Mouse (Mus musculus): Measurements from ENCODE around the gene Rad54l2. TPM values are rescaled to one million over a fixed set of nuclear protein-coding genes. Genes with fewer than 3 reads are reported as not detected.

The Rad54l2 gene
- total RNA-seq (2017), result 16.2 and 21.5 TPM in 2 replicates

- peak; percentile 91 for ATAC-seq (replicated peaks; ENCODE audit: low read depth, poor library complexity, severe bottlenecking)
Measured at GRCm38 (mm10) chr9:106788812-106789321, at the start of gene Rad54l2. Rad54l2 (minus strand) TSS chr9:106789194.

- peak; percentile 70 for ATAC-seq (replicated peaks; ENCODE audit: low read depth, poor library complexity, severe bottlenecking)
Measured at GRCm38 (mm10) chr9:106822381-106823104, 33.5 kb upstream of the Rad54l2 start.

- ATAC-seq (replicated peaks; ENCODE audit: low read depth, poor library complexity, severe bottlenecking), result peak; percentile 89
Measured at GRCm38 (mm10) chr9:106821618-106822380, 32.8 kb upstream of the Rad54l2 start, which contains the start of gene Dcaf1. Dcaf1 (plus strand) TSS chr9:106821874.

GRCm38 (mm10) chr9:106821050-106821617 lies 32.1 kb upstream of the Rad54l2 start:
- ATAC-seq (replicated peaks; ENCODE audit: low read depth, poor library complexity, severe bottlenecking), result no peak

DNA sequence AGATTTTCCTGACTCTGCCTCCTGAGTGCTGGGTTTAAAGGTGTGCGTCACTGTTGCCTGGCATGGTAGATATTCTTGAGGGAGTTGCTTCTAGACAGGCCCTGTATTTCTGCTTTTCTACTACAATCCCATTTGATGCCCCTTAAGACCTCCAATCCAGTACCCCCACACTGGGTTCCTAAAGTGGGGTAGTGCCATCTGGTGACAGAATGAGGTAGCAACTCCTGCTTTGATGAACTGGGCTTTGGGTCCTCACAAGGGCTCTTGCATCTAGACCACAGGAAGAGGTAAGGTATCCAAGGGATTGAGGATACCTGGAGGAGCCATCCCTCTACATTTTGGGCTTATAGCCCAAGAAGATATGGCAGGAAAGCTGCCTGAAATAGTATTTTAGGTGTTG lies 30.2 kb upstream of the Rad54l2 start:
- ATAC-seq (replicated peaks; ENCODE audit: low read depth, poor library complexity, severe bottlenecking), result no peak

DNA sequence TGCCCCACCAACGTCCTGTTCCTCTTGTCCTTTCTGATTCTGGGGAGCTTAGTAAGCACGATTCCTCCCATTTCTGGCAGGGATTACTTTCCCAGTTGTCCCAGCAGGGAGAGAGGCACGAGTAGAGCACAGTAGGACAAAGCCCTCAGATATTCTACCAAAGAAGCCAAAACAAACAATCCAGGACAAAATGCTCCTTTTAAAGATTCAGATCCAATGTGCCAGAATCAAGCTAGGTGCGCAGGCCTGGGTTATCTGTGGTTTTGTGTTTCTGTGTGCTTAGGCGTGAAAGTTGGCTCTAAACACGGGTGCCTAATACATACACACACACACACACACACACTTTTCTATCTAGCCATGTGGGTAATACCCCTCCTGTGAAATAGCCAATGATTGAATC lies 29.2 kb upstream of the Rad54l2 start:
- ATAC-seq (replicated peaks; ENCODE audit: low read depth, poor library complexity, severe bottlenecking), result no peak

DNA sequence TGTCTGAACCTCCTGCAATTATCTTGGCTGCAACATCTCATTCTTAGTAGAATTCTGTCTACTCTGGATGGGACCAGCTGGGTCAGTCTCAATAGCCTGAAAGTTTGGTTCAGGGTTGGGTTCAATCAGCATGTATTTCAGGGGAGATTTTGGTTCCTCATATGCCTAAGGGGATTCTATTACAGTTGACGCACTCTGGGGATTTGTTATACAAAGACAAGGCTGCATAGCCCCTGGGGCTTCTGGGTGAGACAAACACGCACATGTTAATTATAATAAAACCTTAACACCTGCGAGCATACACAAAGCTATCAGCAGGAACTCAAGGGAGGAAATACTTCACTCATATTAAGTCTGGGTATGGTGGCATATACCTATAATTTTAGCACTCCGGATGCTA lies 17.5 kb upstream of the Rad54l2 start:
- no peak for ATAC-seq (replicated peaks; ENCODE audit: low read depth, poor library complexity, severe bottlenecking)

GRCm38 (mm10) chr9:106790831-106791230 lies 1.8 kb upstream of the Rad54l2 start:
- ATAC-seq (replicated peaks; ENCODE audit: low read depth, poor library complexity, severe bottlenecking), result no peak

DNA sequence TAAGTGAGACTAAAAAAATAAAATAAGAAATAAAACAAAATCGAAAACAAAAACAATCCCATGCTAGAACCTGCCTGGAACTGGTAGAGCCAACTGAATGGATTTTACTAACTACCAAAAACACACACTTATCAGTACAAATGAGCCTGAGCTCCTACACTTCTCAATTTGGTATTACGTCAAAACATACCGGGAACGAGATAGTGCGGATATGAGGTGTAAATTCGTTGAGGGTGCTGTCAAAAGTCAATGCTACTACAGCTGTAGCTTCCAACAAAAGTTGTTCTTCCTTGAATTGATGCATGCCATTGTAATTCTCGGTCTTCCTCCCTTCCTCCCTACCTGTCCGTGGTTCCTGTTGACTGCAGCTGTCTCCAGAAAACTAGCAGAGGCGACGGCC lies 369 bp upstream of the Rad54l2 start:
- peak; percentile 17; the same call in 1 of the 2 replicates for ATAC-seq (replicated peaks; ENCODE audit: low read depth, poor library complexity, severe bottlenecking)

- peak; percentile 31 for ATAC-seq (replicated peaks; ENCODE audit: low read depth, poor library complexity, severe bottlenecking)
Measured at GRCm38 (mm10) chr9:106787979-106788811, 799 bp downstream of the Rad54l2 start.

- ATAC-seq (replicated peaks; ENCODE audit: low read depth, poor library complexity, severe bottlenecking), result no peak
Measured at GRCm38 (mm10) chr9:106785206-106785605, 3.8 kb downstream of the Rad54l2 start.

GRCm38 (mm10) chr9:106783554-106783953 lies 5.4 kb downstream of the Rad54l2 start:
- ATAC-seq (replicated peaks; ENCODE audit: low read depth, poor library complexity, severe bottlenecking), result no peak

DNA sequence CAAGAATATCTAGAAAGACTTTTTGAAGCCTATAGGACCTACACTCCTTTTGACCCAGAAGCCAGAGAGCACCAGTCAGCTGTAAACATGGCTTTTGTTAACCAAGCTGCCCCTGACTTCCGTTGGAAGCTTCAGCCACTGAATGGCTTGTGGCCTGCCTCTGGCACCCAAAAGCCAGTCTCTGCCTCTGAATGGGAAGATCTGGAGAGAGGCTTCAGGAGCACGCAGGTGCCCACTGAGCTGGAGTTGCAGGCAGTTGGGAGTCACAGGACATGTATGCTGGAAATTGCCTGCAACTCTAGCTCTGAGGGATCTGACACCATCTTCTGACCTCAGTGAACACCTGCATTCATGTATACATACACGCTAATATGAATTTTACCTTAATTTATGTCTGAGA lies 8.9 kb downstream of the Rad54l2 start:
- no peak for ATAC-seq (replicated peaks; ENCODE audit: low read depth, poor library complexity, severe bottlenecking)

DNA sequence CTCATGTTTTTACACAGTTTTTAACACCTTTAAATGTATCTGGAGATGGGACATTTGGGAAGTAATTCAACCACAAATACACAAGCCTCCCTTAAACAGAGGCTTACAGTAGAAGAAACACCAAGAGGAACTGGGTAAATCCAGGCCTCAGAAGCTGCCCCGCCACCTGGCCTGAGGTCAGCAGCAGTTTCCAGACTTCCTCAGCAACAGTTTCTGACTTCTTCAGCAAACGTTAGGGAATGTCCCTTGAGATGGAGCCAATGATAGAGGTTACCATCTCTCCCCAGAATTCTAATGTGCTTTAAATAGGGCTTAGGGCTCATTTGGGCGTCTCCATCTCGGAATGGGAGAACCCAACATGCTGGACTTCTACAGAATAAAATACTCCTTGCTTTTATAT lies 10.7 kb downstream of the Rad54l2 start:
- ATAC-seq (replicated peaks; ENCODE audit: low read depth, poor library complexity, severe bottlenecking), result peak; percentile 66

DNA sequence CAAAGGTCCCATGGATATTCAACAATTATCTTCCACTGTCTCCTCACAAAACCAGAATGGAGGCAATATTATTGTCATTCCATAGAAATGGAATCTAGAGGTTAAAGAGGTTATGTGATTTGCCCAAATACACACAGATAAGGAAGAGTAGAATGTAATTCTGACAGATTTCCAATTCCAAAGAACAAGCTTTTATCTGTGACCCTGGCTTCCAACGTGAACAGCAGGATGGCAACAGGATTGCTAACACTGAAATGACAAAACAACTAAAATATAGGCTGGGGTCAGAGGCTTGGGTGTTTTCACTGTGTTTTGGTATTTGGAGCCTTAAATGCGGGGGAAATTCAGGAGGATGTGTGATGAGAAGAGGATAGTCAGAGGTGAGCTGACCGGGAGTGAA lies 11.6 kb downstream of the Rad54l2 start:
- no peak for ATAC-seq (replicated peaks; ENCODE audit: low read depth, poor library complexity, severe bottlenecking)

DNA sequence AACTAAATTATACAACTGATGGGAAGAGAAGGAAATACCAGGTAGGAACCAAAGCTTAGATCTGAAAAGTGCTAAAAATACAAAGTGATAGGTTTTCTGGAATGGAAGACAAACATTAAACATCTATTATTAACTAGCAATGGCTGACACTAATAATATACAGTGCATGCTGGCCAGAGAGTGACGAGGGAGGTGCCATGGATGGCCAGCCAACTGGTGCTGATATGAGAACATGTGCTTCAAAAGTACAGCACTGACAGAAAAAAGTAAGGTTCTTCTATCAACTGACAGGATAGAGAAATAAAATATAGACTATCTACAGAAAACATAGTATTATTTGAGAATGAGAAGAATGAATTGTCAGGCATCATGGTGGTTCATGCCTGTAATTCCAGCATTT lies 12.9 kb downstream of the Rad54l2 start:
- no peak for ATAC-seq (replicated peaks; ENCODE audit: low read depth, poor library complexity, severe bottlenecking)

DNA sequence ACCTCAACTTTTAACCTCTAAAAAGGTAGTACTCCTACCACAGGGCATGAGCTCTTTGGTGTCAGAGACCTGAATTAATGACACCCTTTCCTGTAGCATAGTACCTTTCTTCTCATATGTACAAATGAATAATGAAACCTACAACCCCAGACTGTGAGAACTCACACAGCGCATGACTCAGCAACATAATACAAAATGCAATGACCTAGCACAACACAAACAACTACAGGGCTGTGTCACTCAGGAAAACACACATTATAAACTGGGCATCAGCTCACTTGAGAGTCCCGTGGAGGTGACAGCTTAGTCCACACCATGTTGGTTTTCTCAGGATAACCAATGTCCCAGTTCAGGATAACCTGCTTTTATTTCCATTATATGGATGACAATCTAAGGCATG lies 17.2 kb downstream of the Rad54l2 start:
- no peak for ATAC-seq (replicated peaks; ENCODE audit: low read depth, poor library complexity, severe bottlenecking)

DNA sequence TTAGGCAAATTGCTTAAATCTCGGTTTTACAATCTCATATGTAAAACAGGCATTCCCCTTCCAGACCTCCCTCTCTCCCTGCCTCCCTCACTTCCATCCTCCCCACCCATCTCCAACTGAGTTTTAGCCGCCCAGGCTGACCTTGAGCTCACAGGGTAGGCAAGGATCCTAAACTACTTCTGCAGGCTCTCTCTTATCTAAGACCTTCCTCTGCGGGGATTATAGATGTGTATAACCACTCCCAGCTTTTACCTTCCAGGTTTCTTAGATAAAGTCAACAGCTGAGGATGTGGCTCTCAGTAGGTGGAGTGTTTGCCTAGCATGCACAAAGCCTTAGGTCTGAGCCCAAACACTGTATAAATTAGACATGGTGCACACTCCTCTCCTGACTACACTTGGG lies 18.8 kb downstream of the Rad54l2 start:
- no peak for ATAC-seq (replicated peaks; ENCODE audit: low read depth, poor library complexity, severe bottlenecking)

DNA sequence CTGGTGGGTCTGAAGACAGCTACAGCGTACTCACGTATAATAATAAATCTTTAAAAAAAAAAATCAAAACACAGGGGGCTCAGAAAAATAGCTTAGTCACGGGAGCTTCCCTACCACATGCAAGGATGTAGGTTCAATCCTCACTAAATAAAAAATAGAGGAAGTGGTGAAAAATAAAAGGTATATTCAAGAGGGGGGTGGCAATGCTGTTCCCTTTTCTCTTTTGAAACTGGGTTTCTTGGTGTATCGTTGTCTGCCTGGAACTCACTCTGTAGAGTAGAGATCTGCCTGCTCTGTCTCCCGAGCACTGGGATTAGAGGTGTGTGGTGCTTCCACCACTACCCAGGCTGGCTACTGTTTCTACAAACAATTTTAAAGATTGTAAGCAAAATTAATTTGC lies 19.2 kb downstream of the Rad54l2 start:
- ATAC-seq (replicated peaks; ENCODE audit: low read depth, poor library complexity, severe bottlenecking), result peak; percentile 68

GRCm38 (mm10) chr9:106756421-106756820 lies 32.6 kb downstream of the Rad54l2 start:
- no peak for ATAC-seq (replicated peaks; ENCODE audit: low read depth, poor library complexity, severe bottlenecking)
